Mouse (Mus musculus): Measurements from ENCODE around the gene Gemin7. TPM values are rescaled to one million over a fixed set of nuclear protein-coding genes. Genes with fewer than 3 reads are reported as not detected.

Gene Gemin7
- total RNA-seq, 2 experiments from 2014 or later, result 51.7 to 55.2 TPM

DNA sequence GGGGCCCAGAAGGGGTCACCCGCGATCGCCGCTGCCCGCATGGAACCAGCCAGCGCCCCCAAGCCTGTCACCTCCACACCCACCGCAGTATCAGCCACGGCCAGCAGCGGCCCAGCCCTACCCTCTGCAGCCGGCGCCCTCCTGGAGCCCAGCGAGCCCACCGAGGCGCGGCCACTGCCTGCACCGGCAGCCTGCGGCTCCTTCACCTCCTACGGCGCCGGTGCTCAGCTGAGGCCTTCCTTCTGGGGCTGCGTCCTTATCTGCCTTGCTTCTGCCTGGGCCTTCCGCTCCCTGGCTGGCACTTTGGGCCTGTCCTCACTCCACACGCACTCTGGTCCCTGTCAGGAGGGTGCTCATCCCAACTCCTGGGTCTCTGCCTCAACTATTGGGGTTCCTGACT lies 57.4 kb downstream of the Gemin7 start:
- intact Hi-C loops (cut with DNase I), result no loop called here
- no peak for DNase-seq (ENCODE audit: extremely low spot score in 1 of 2, low spot score in 2 of 2)

DNA sequence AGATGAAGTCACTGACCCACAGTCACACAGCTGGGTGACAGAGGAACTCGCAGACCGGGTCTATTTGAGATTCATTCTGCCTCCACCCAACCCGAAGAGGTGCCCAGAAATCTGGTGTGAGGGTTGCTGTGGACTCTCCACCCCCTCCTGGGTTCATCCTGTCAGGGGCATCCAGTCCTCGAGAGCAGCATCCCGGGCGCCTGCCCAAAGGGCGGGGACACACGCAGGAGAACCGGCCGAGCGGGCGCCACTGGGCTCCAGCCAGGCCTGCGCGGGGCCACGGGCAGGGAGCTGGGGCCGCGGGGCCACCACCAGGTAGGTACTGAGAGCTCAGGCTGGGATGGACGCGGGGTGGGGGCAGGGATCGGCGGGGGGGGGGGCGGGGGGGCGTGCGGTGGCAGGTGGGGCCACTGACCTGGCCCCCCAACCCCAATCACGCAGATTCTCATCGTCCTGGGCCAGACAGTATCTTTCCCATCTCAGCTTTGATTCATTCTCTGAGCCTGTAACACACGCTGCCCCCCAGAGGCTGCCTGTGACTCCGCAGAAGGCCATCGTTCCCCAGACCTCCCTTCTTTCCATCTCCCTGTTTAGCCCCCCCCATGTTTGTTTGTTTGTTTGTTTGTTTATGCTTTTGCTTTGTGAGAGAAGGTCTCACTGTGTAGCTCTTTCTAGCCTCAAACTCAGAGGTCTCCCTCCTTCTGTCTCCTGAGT lies 59.6 kb downstream of the Gemin7 start, which contains the start of gene Nkpd1:
TSS of gene Nkpd1 (plus strand) at position 187 of the 714 bp plus-strand sequence.
- DNase-seq (ENCODE audit: extremely low spot score in 1 of 2, low spot score in 2 of 2), result no peak
- intact Hi-C loops (cut with DNase I), result no loop called here

Other genes with a start within 250 kb of the Gemin7 start
- gene Ercc1, start 232.8 kb downstream of the Gemin7 start, total RNA-seq (2021), result 10 to 100 TPM; 38.5 to 50.6 TPM
- 10 to 100 TPM; 16.8 to 18.2 TPM for gene Cd3eap, start 218.1 kb downstream of the Gemin7 start, total RNA-seq (2021)
- 1 to 10 TPM; 5.3 to 7.2 TPM for gene Ppp1r13l, start 217.8 kb downstream of the Gemin7 start, total RNA-seq (2021)
- 10 to 100 TPM; 39.0 to 39.7 TPM for gene Ercc2, start 195.6 kb downstream of the Gemin7 start, total RNA-seq (2021)
- 1 to 10 TPM in 1 of 2 experiments, under 1 TPM in 1; 0.93 to 1.2 TPM for gene Klc3, start 173.5 kb downstream of the Gemin7 start, total RNA-seq (2021)
- 1 to 10 TPM in 1 of 2 experiments, under 1 TPM in 1; 0.57 to 1.0 TPM for gene Ckm, start 172.8 kb downstream of the Gemin7 start, total RNA-seq (2021)
- gene Mark4, start 118.8 kb downstream of the Gemin7 start, total RNA-seq (2021), result 100 to 1,000 TPM; 110 to 115 TPM
- 1 to 10 TPM in 1 of 2 experiments, under 1 TPM in 1; 0.69 to 1.4 TPM for gene Exoc3l2, start 114.3 kb downstream of the Gemin7 start, total RNA-seq (2021)
- gene Bloc1s3, start 69.2 kb downstream of the Gemin7 start, total RNA-seq (2021), result 1 to 10 TPM; 7.6 to 7.8 TPM
- 10 to 100 TPM; 18.4 to 24.1 TPM for gene Trappc6a, start 69.2 kb downstream of the Gemin7 start, total RNA-seq (2021)
- gene Nkpd1, start 59.8 kb downstream of the Gemin7 start, total RNA-seq (2021), result under 1 TPM; 0.49 to 0.94 TPM
- gene Ppp1r37, start 14.5 kb downstream of the Gemin7 start, total RNA-seq (2021), result 10 to 100 TPM; 78.7 to 79.3 TPM
- under 1 TPM; 0.36 to 0.45 TPM for gene Zfp296, start 308 bp downstream of the Gemin7 start, total RNA-seq (2021)
- gene Clasrp, start 26.9 kb upstream of the Gemin7 start, total RNA-seq (2021), result 10 to 100 TPM; 78.0 to 81.5 TPM
- gene Relb, start 51.8 kb upstream of the Gemin7 start, total RNA-seq (2021), result 1 to 10 TPM; 5.9 to 6.5 TPM
- gene Clptm1, start 87.4 kb upstream of the Gemin7 start, total RNA-seq (2021), result 100 to 1,000 TPM; 144 to 147 TPM
- gene Apoc2, start 100.3 kb upstream of the Gemin7 start, total RNA-seq (2021), result not detected
- not detected for gene Gm44805, start 103.8 kb upstream of the Gemin7 start, total RNA-seq (2021)
- gene Apoc4, start 103.9 kb upstream of the Gemin7 start, total RNA-seq (2021), result not detected
- gene Apoc1, start 115.1 kb upstream of the Gemin7 start, total RNA-seq (2021), result 1 to 10 TPM; 3.1 to 3.3 TPM
- 1,000 to 10,000 TPM; 1,326 to 1,376 TPM for gene Apoe, start 121.6 kb upstream of the Gemin7 start, total RNA-seq (2021)
- 100 to 1,000 TPM; 114 to 118 TPM for gene Tomm40, start 137.8 kb upstream of the Gemin7 start, total RNA-seq (2021)
- 10 to 100 TPM; 18.9 to 22.0 TPM for gene Nectin2, start 172.9 kb upstream of the Gemin7 start, total RNA-seq (2021)
- gene Bcam, start 193.4 kb upstream of the Gemin7 start, total RNA-seq (2021), result 10 to 100 TPM; 10.3 to 10.9 TPM
- gene Cblc, start 219.2 kb upstream of the Gemin7 start, total RNA-seq (2021), result not detected
- 1 to 10 TPM in 1 of 2 experiments, not detected in 1; 1.0 TPM for gene Bcl3, start 245.2 kb upstream of the Gemin7 start, total RNA-seq (2021)

Data from left cerebral cortex, postnatal 10 days (tissue).